Mouse (Mus musculus) left cerebral cortex, postnatal 10 days (tissue): ENCODE measurements around the gene Vps72. TPM values are rescaled to one million over a fixed set of nuclear protein-coding genes. Genes with fewer than 3 reads are reported as not detected.

Experiments used
- DNase-seq, 2 experiments: peaks; one replicate each; pipeline ENCODE4 v3.0.0; 2021 to 2022; ENCODE audit warnings: low spot score in 2 of 2, mixed read lengths in 1 of 2; ENCODE audit errors: extremely low spot score in 1 of 2
- intact Hi-C: fragments of 180-260 bp; cut with DNase I; formaldehyde crosslinking; loops from one replicate; pipeline ENCODE4 v1.15.1; 2025
- microRNA-seq: library from miRNA; unstranded; fragments of <30 nt; microRNA quantifications from one replicate; pipeline ENCODE4 v1.2.0, GENCODE M21; 2022
- total RNA-seq, 2 experiments: library from RNA; stranded (reverse); gene quantifications; 2 replicates each; pipeline ENCODE4 v1.2.3; 2021

The Vps72 gene
- total RNA-seq, 2 experiments from 2014 or later, result 41.6 to 43.7 TPM

DNA sequence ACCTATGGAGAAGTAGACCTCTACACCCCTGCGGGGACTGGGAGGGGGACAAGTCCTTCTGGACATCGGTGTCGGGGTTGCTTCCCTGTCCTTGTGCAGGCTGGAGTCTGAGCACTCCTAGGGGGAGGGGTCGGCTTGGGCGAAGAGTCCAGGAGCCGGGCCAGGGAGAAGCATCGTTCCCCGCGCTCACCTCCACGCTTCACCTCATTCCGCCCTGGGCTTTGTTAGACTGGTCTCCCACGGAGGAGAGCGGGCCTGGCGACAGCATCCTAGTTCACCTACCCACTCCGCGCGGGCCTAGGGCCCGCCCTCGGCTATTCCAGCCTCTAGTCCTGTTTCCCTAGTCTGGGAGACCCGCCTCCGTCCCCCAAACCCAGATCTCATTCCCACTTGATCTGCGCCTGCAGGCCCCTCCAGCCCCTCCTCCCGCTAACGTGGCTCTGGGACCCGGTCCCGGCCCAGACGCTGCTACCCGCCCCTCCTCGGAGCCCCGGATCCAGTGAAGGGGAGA is 50.3 kb downstream of the Vps72 start:
- intact Hi-C loops, result loop anchor here (5.0 kb wide), 2 partner anchors 41 to 56 kb away; partner anchors contain the start of gene Gabpb2
- DNase-seq, result peak in 1 of 2 experiments; percentile 60

DNA sequence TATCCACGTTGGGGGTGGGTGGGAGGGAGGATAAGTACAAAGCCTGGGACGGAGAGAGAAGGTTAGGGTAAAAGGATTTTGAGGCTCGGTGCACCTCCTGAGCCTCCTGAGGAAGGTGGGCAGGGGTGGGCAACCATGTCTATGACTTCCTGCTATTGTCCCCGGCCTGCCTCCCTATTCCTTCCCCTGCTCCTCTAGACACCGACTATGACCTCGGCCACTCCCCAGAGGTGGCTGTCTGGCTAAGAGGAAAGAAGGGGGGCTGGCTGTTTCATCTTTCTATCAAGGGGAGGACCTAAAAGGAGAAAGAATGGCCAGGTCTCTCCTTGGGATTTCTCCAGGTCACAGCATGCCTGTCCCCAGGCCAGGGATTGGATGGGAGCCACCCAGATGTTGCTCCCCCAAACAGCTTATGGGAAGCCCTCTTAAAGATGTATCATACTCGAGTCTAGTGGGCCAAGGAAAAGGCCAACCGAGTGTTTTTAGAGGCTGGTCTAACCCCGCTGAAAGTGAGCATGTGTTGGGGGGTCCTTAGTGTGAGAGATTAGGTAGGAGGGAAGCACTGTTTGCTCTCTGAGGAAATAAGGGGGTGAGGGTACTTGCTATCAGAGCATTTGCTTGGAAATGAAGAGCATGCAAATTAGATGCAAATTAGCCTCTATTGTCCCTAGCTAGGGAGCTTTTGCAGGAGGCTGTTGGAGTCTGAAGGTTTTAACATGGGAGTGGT is 51.0 kb downstream of the Vps72 start:
- intact Hi-C loops, result loop anchor here (5.0 kb wide), 2 partner anchors 41 to 56 kb away; partner anchors contain the start of gene Gabpb2
- DNase-seq, result no peak

DNA sequence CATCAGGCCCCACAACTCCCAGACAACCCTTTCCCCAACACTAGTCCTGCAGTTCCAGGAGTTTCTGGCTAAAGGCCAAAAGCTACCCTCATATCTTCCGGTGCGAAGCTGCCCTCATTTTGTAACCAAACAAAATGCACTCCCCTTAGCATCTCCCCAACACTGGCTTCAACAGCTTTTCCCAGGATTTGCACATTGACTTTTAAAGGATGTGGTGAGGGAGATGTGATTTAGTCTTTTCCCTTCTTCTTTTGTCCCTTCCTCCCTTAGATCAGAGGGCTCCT is 51.5 kb downstream of the Vps72 start:
- intact Hi-C loops, result loop anchor here (5.0 kb wide), 2 partner anchors 40 to 55 kb away; partner anchors contain the start of gene Gabpb2
- no peak for DNase-seq

DNA sequence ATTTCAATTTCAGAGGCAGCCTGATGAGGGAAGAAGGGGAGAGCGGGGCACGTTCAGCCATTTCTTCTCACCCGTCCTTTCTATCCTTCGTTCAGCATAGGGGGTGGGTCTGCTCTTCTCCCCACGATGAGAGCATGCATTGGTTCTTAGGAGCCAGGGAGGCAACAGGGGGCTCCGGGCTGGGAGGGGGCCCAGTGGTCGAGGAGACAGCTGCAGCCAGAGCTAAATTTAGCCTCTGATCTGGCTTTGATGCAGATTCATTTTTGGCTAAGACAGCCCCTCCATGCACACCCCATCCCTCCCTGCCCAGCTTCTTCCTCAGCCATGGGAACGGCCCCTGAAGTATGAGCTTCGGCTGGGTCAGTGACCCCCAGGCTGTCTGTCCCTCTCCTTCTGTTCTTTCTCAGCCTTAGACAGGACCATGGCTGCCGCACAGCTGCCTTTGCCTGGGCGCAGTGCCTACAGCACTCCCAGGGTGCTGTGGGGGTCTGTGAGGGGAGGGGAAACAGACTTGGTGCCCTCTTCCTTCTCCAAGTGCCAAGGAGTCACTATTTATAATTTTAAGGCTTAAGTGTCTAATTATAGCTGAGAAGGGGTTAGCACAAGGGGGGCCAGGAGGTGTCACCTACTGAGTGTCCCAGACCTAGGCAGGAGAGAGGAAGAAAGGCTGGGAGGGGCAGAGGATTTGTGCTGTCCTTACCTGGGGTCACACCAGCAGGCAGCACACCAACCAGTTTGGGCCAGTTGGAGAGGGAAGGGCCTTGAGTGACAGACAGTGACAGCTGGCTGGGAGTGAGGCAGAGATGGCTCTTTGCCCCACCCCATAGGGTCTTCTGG is 52.8 kb downstream of the Vps72 start:
- DNase-seq, result peak in 1 of 2 experiments; percentile 32
- intact Hi-C loops, result loop anchor here (5.0 kb wide), 2 partner anchors 39 to 54 kb away; partner anchors contain the start of gene Gabpb2

DNA sequence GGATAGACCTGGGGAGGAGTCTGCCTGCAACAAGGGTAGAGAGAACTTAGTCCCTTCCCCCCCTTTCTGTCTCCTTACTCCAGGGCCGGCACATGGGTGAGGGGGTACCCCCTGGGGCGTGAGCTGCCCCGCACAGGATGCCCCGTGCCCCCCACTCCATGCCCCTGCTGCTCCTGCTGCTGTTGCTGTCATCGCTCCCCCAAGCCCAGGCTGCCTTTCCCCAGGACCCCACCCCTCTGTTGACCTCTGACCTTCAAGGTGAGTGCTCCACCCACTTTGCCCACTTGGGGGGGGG is 53.4 kb downstream of the Vps72 start:
- intact Hi-C loops, result loop anchor here (5.0 kb wide), 2 partner anchors 38 to 53 kb away; partner anchors contain the start of gene Gabpb2
- no peak for DNase-seq

DNA sequence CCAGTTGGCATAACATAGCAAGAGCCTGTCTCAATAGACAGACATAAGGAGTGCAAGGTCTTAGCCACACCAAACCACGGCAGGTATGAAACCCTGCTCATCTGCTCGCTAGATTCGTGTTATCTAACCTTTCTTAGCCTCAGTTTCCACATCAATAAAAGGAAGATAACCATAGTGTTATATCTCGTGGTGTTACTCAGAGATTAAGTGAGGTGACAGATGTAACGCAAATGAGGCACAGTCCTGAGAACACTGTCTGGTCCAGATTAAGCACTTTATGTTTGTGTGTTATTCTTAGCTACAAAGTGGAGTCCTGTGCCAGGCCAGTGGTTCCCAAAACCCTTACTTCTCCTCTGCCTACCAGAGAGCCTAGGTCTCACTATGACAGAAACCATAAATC is 54.0 kb downstream of the Vps72 start:
- no peak for DNase-seq
- intact Hi-C loops, result loop anchor here (5.0 kb wide), 2 partner anchors 37 to 52 kb away; partner anchors contain the start of gene Gabpb2

DNA sequence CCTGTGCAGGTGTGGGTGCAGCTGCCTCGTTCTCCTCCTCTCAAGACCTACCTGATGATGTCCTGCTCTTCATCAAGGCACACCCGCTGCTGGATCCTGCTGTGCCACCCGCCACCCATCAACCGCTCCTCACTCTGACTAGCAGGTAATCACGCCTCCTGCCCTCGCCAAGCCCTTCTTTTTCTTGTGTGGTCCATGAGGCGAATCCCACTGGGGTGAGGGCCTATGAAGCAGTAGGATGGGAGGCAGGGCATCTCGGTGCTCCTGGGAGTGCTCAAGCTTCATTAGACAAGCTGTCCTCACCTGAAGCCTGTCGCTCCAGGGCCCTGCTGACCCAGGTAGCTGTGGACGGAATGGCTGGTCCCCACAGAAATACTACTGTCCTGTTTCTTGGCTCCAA is 59.2 kb downstream of the Vps72 start:
- intact Hi-C loops, result no loop called here

DNA sequence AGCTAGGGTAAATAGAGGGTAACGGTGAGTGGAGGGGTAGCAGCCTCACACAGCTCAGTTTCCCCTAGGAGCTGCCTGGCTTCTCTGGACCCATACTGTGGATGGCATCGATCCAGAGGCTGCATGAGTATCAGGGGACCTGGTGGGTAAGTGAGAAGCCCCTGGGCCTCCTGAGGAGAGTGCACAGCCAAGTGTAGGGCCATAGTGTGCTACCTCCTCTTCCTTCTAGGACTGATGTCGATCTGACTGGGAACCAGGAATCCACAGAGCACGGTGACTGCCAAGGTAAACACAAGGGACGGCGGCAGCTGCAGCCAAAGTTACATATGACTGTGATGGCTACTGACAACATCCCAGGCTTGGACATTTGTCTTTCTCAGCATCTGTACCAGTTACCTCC is 60.3 kb downstream of the Vps72 start:
- DNase-seq, result no peak
- intact Hi-C loops, result no loop called here

More for the DNA sequence above, 59.2 kb downstream of the Vps72 start:
- DNase-seq, result no peak

Small RNA genes within 50 kb of the gene (microRNA-seq; reads per million reads assigned to microRNA genes)
- not detected for gene Mir8099-1

Other genes starting within 250 kb of the Vps72 start
- 100 to 1,000 TPM; 274 to 309 TPM for gene Psmb4, start 224.1 kb upstream of the Vps72 start, total RNA-seq
- 1 to 10 TPM; 3.2 to 3.8 TPM for gene Selenbp1, start 178.0 kb upstream of the Vps72 start, total RNA-seq
- 10 to 100 TPM; 26.8 to 27.5 TPM for gene Rfx5, start 156.9 kb upstream of the Vps72 start, total RNA-seq
- 10 to 100 TPM; 47.9 to 49.7 TPM for gene Pi4kb, start 136.3 kb upstream of the Vps72 start, total RNA-seq
- 10 to 100 TPM; 20.8 to 21.8 TPM for gene Zfp687, start 95.6 kb upstream of the Vps72 start, total RNA-seq
- gene Psmd4, start 68.4 kb upstream of the Vps72 start, total RNA-seq, result 100 to 1,000 TPM; 155 to 167 TPM
- 10 to 100 TPM; 27.8 to 29.2 TPM for gene Pip5k1a, start 4.1 kb upstream of the Vps72 start, total RNA-seq
- under 1 TPM; 0.81 to 0.83 TPM for gene Tmod4, start 13.5 kb downstream of the Vps72 start, total RNA-seq
- 10 to 100 TPM; 30.5 to 36.6 TPM for gene Scnm1, start 23.0 kb downstream of the Vps72 start, total RNA-seq
- 10 to 100 TPM; 23.2 to 23.5 TPM for gene Lysmd1, start 23.1 kb downstream of the Vps72 start, total RNA-seq
- 1 to 10 TPM; 2.7 to 2.8 TPM for gene Tnfaip8l2, start 31.3 kb downstream of the Vps72 start, total RNA-seq
- gene Sema6c, start 49.4 kb downstream of the Vps72 start, total RNA-seq, result 10 to 100 TPM; 60.5 to 73.6 TPM
- 1 to 10 TPM; 7.6 to 8.5 TPM for gene Gabpb2, start 106.9 kb downstream of the Vps72 start, total RNA-seq
- gene Cdc42se1, start 117.7 kb downstream of the Vps72 start, total RNA-seq, result 10 to 100 TPM; 66.1 to 71.3 TPM
- gene Mllt11, start 121.1 kb downstream of the Vps72 start, total RNA-seq, result 100 to 1,000 TPM; 599 to 606 TPM
- gene Gm128, start 130.6 kb downstream of the Vps72 start, total RNA-seq, result not detected
- under 1 TPM; 0.58 to 0.63 TPM for gene Bnipl, start 140.2 kb downstream of the Vps72 start, total RNA-seq
- 10 to 100 TPM; 25.3 to 26.2 TPM for gene Mindy1, start 170.3 kb downstream of the Vps72 start, total RNA-seq
- gene Prune1, start 171.1 kb downstream of the Vps72 start, total RNA-seq, result 10 to 100 TPM; 44.3 to 46.4 TPM
- gene Anxa9, start 196.2 kb downstream of the Vps72 start, total RNA-seq, result under 1 TPM; 0.36 to 0.41 TPM
- 10 to 100 TPM; 39.2 to 40.3 TPM for gene Cers2, start 203.8 kb downstream of the Vps72 start, total RNA-seq
- gene Setdb1, start 246.2 kb downstream of the Vps72 start, total RNA-seq, result 10 to 100 TPM; 46.8 to 47.2 TPM